Comparison of ENCODE assay signal across 16 mouse cellular contexts in the genomic region with DNA sequence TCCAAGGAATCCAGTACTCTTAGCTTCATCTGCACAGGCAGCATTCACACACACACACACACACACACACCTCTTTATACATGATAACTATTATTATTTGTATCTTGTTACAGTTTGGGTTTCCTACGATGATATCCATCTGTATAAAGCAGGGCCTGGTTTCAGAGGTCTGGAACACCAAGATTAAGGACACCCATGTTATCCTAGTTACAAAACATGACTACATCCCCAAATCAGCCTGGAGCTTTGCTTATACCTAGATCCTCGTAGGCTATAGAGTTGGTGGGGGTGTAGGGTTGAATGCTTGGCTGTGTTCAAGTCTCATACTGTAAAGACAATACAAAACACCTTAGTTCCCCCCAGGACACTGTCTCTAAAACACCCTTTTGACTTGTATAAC. TPM values are rescaled to one million over a fixed set of nuclear protein-coding genes. Genes with fewer than 3 reads are reported as not detected.
DNase-seq lines count a peak whose midpoint lies in the region; ATAC-seq lines count a peak whose summit lies in the region.
"Had no signal": no experiment of that assay in that cellular context is flagged by ENCODE, and none has a peak within 500 bp of the region (broad histone marks: within the 10 kb centered on the region; RNA-seq: fewer than 3 reads in every experiment).

No protein-coding gene starts in this region.

- H3K9me3 ChIP-seq in heart, embryonic 12.5 days (replicated peaks): no peaks in the 10 kb centered on the region
- H3K9me3 ChIP-seq in kidney, embryonic 15.5 days (replicated peaks): no peaks in the 10 kb centered on the region
- H3K9me3 ChIP-seq in limb, embryonic 15.5 days: no peaks in the 10 kb centered on the region
- H3K9me3 ChIP-seq in midbrain, embryonic 14.5 days (ENCODE audit: control insufficient read depth, low read length): no peaks in the 10 kb centered on the region
- H3K9me3 ChIP-seq: G1E; liver, embryonic 13.5 days; megakaryocyte, embryonic 14.5 days had no signal

- peak overlapping the region; percentile 77 for H3K27ac ChIP-seq in heart, embryonic 12.5 days (ENCODE audit: poor library complexity, severe bottlenecking)
- H3K27ac ChIP-seq in kidney, embryonic 15.5 days: peak overlapping the region; percentile 14
- peak overlapping the region; percentile 67; the same call in 1 of the 2 replicates for H3K27ac ChIP-seq in limb, embryonic 15.5 days
- H3K27ac ChIP-seq in midbrain, embryonic 14.5 days (replicated peaks; ENCODE audit: low read depth, low read length): no peak overlapping the region
- H3K27ac ChIP-seq: liver, embryonic 13.5 days had no signal

- H3K4me2 ChIP-seq in heart, embryonic 12.5 days: no peak overlapping the region
- no peak overlapping the region for H3K4me2 ChIP-seq in kidney, embryonic 15.5 days
- no peak overlapping the region for H3K4me2 ChIP-seq in limb, embryonic 15.5 days
- no peak overlapping the region for H3K4me2 ChIP-seq in midbrain, embryonic 14.5 days (ENCODE audit: low read length)
- H3K4me2 ChIP-seq: liver, embryonic 13.5 days had no signal

- H3K27me3 ChIP-seq in heart, embryonic 12.5 days (replicated peaks): no peaks in the 10 kb centered on the region
- no peaks in the 10 kb centered on the region for H3K27me3 ChIP-seq in kidney, embryonic 15.5 days
- H3K27me3 ChIP-seq in limb, embryonic 15.5 days: no peaks in the 10 kb centered on the region
- H3K27me3 ChIP-seq in midbrain, embryonic 14.5 days (ENCODE audit: control insufficient read depth, insufficient read depth, low read length): no peaks in the 10 kb centered on the region
- H3K27me3 ChIP-seq: liver, embryonic 13.5 days had no signal

- no peaks in the 10 kb centered on the region for H3K36me3 ChIP-seq in heart, embryonic 12.5 days
- H3K36me3 ChIP-seq in kidney, embryonic 15.5 days: no peaks in the 10 kb centered on the region
- H3K36me3 ChIP-seq in limb, embryonic 15.5 days: no peaks in the 10 kb centered on the region
- no peaks in the 10 kb centered on the region for H3K36me3 ChIP-seq in midbrain, embryonic 14.5 days (ENCODE audit: control insufficient read depth, insufficient read depth, low read length)
- H3K36me3 ChIP-seq: G1E; liver, embryonic 13.5 days had no signal

- no peak for DNase-seq in heart, postnatal 10 days
- no peak for DNase-seq in kidney, postnatal 10 days
- DNase-seq in midbrain, embryonic 14.5 days: no peak
- DNase-seq: cerebellum, adult 9-11 months; liver, embryonic 13.5 days; lung, postnatal 14 days; right cerebral cortex, adult 18-20 months had no signal

- 69% methylated on average over 2 of the region's 2 CpGs for WGBS in heart, embryonic 12.5 days
- WGBS in kidney, embryonic 15.5 days: 75% methylated on average over 2 of the region's 2 CpGs
- 75% methylated on average over 2 of the region's 2 CpGs for whole genome bisulfite sequencing in limb, embryonic 15.5 days
- 85% methylated on average over 2 of the region's 2 CpGs for WGBS in midbrain, embryonic 14.5 days

- no peak overlapping the region for H3K9ac ChIP-seq in heart, embryonic 12.5 days
- H3K9ac ChIP-seq in kidney, embryonic 15.5 days: no peak overlapping the region
- no peak overlapping the region for H3K9ac ChIP-seq in limb, embryonic 15.5 days
- no peak overlapping the region for H3K9ac ChIP-seq in midbrain, embryonic 14.5 days (replicated peaks; ENCODE audit: low read length)
- H3K9ac ChIP-seq: liver, embryonic 13.5 days had no signal

- ATAC-seq in heart, embryonic 12.5 days (ENCODE audit: insufficient number of reproducible peaks, low FRiP score): no peak
- ATAC-seq in kidney, embryonic 15.5 days (replicated peaks; ENCODE audit: low FRiP score): no peak
- ATAC-seq in common myeloid progenitor, adult 5-6 weeks (replicated peaks; ENCODE audit: low read depth, poor library complexity, severe bottlenecking): 0 out of 2 replicates have a peak, but pooled peaks have one; percentile 5
- no peak for ATAC-seq in limb, embryonic 15.5 days (ENCODE audit: insufficient number of reproducible peaks, low FRiP score, low TSS enrichment, low read depth)
- ATAC-seq in midbrain, embryonic 14.5 days (ENCODE audit: low FRiP score, low TSS enrichment): no peak
- ATAC-seq: CD4-positive, CD25-positive, alpha-beta regulatory T cell, adult 4 months; forebrain, embryonic 14.5 days; midbrain, embryonic 16.5 days had no signal

- no peak overlapping the region for H3K4me3 ChIP-seq in heart, embryonic 12.5 days
- H3K4me3 ChIP-seq in kidney, embryonic 15.5 days (replicated peaks): no peak overlapping the region
- H3K4me3 ChIP-seq in limb, embryonic 15.5 days: no peak overlapping the region
- no peak overlapping the region for H3K4me3 ChIP-seq in midbrain, embryonic 14.5 days (replicated peaks; ENCODE audit: low read depth, low read length)
- H3K4me3 ChIP-seq: liver, embryonic 13.5 days; megakaryocyte, embryonic 14.5 days had no signal

- intact Hi-C loops in heart, postnatal 10 days (cut with DNase I): no loop called here

- H3K4me1 ChIP-seq in heart, embryonic 12.5 days (replicated peaks): peaks cover 54% of the 10 kb centered on the region
- H3K4me1 ChIP-seq in kidney, embryonic 15.5 days: peaks cover 41% of the 10 kb centered on the region
- peaks cover 58% of the 10 kb centered on the region for H3K4me1 ChIP-seq in limb, embryonic 15.5 days
- no peaks in the 10 kb centered on the region for H3K4me1 ChIP-seq in midbrain, embryonic 14.5 days (ENCODE audit: control insufficient read depth, insufficient read depth, low read length)
- H3K4me1 ChIP-seq: liver, embryonic 13.5 days had no signal

RNA-seq across cellular contexts. Expression of a gene that starts 56.0 kb away (rescaled TPM):
- polyA plus RNA-seq in heart, embryonic 12.5 days (2016; fragmentation: Nextera tagmentation; extraction: Ambion mirVana): 4,565 and 4,650 TPM in 2 replicates
- total RNA-seq in heart, postnatal 10 days (2021): 1,000 to 10,000 TPM; 9,258 to 9,439 TPM
- 533 and 589 TPM in 2 replicates for polyA plus RNA-seq in kidney, embryonic 15.5 days (2015; fragmentation: Nextera tagmentation; extraction: Ambion mirVana)
- total RNA-seq in common myeloid progenitor, adult 5-6 weeks (2017): 101 and 111 TPM in 2 replicates
- 710 and 1,010 TPM in 2 replicates for polyA plus RNA-seq in limb, embryonic 15.5 days (2015; fragmentation: Nextera tagmentation; extraction: Ambion mirVana)
- polyA plus RNA-seq in midbrain, embryonic 14.5 days (2014; fragmentation: Nextera tagmentation; extraction: Ambion mirVana): 96.7 and 124 TPM in 2 replicates
